Mouse (Mus musculus) heart, embryonic 14.5 days (tissue): ENCODE measurements around the gene E2f8. TPM values are rescaled to one million over a fixed set of nuclear protein-coding genes. Genes with fewer than 3 reads are reported as not detected.

Experiments used
- ATAC-seq: fragments of 200-750 bp; cut with Nextera tagmentation; 2 replicates; pipeline ENCODE4 v1.8.0; 2017; ENCODE audit warnings: low read depth, moderate TSS enrichment; ENCODE audit not compliant: insufficient number of reproducible peaks, insufficient read depth, low FRiP score
- H3K27ac ChIP-seq, 2 experiments: fragments of 200-500 bp in 1 of 2; fragments of 300-500 bp in 1 of 2; sonication (generic) in 1 of 2; replicated peaks in 1 of 2; 2 replicates each; pipeline ENCODE4 v1.5.1; 2012 to 2014; ENCODE audit warnings: low read depth in 2 of 2, low read length in 2 of 2, control low read depth in 1 of 2, mild to moderate bottlenecking in 1 of 2, mixed read lengths in 1 of 2; ENCODE audit not compliant: control insufficient read depth in 1 of 2, insufficient read depth in 1 of 2
- H3K27me3 ChIP-seq: fragments of 300-500 bp; sonication (generic); 2 replicates; pipeline ENCODE4 v1.6.1; 2014; ENCODE audit warnings: mild to moderate bottlenecking, low read length, control low read depth; ENCODE audit not compliant: control insufficient read depth, insufficient read depth
- H3K36me3 ChIP-seq: fragments of 300-500 bp; sonication (generic); 2 replicates; pipeline ENCODE4 v1.6.1; 2014; ENCODE audit warnings: mild to moderate bottlenecking, control low read depth, low read length, mixed read lengths; ENCODE audit not compliant: control insufficient read depth, insufficient read depth
- H3K4me1 ChIP-seq, 2 experiments: fragments of 200-500 bp in 1 of 2; fragments of 300-500 bp in 1 of 2; sonication (generic) in 1 of 2; 2 replicates each; pipeline ENCODE4 v1.6.1; 2012 to 2014; ENCODE audit warnings: low read length in 2 of 2, control low read depth in 1 of 2, mixed read lengths in 1 of 2; ENCODE audit not compliant: control insufficient read depth in 2 of 2, insufficient read depth in 2 of 2
- H3K4me2 ChIP-seq: fragments of 300-500 bp; sonication (generic); 2 replicates; pipeline ENCODE4 v1.6.1; 2014; ENCODE audit warnings: mild to moderate bottlenecking, low read length
- H3K4me3 ChIP-seq, 2 experiments: fragments of 200-500 bp in 1 of 2; fragments of 300-500 bp in 1 of 2; sonication (generic) in 1 of 2; 2 replicates each; pipeline ENCODE4 v1.5.1; 2012 to 2014; ENCODE audit warnings: low read length in 2 of 2, mild to moderate bottlenecking in 2 of 2, control low read depth in 1 of 2, low read depth in 1 of 2, moderate library complexity in 1 of 2; ENCODE audit not compliant: control insufficient read depth in 1 of 2, insufficient read depth in 1 of 2
- H3K9ac ChIP-seq: fragments of 300-500 bp; sonication (generic); 2 replicates; pipeline ENCODE4 v1.6.1; 2014; ENCODE audit warnings: mild to moderate bottlenecking, low read length
- H3K9me3 ChIP-seq: fragments of 300-500 bp; sonication (generic); 2 replicates; pipeline ENCODE4 v1.6.1; 2016; ENCODE audit warnings: low read length, control low read depth; ENCODE audit not compliant: control insufficient read depth
- WGBS: fragments of 180-500 bp; shearing (Covaris S2); extraction: QIAGEN DNeasy Blood & Tissue Kit; methylation state at CpG from one replicate; pipeline ENCODE4 v1.1.7; 2014; 5-methylcytosine and 5-hydroxymethylcytosine counted together
- polyA plus RNA-seq: library from polyadenylated mRNA; unstranded; fragments of >200 nt; fragmentation: Nextera tagmentation; extraction: Ambion mirVana; gene quantifications from 2 replicates; pipeline ENCODE4 v1.2.1, GENCODE M21; 2014

Gene E2f8
- polyA plus RNA-seq, 1 experiment from 2014 or later: 16.9 TPM

DNA sequence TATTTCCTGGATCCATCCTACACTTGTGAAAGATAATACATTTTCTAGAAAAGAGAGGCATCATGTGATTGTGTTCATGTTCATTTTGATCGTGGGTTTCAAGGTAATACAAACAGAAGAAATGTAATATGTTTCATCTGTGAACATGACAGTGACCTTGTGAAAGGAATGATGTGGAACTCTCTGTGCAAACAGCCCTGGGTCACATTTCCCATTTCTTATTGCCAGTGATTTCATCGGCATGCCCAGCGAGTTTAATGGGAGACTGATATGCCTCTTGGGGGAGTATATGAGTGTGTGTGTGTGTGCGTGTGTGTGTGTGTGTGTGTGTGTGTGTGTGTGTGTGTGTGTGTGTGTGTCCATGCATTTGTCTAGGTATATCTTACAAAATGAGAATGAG lies 39.9 kb downstream of the E2f8 start:
- 0 out of 2 replicates have a peak overlapping the region, but pooled peaks have one; percentile 42 for H3K9ac ChIP-seq
- peak overlapping the region; percentile 28 to 98 for H3K27ac ChIP-seq

DNA sequence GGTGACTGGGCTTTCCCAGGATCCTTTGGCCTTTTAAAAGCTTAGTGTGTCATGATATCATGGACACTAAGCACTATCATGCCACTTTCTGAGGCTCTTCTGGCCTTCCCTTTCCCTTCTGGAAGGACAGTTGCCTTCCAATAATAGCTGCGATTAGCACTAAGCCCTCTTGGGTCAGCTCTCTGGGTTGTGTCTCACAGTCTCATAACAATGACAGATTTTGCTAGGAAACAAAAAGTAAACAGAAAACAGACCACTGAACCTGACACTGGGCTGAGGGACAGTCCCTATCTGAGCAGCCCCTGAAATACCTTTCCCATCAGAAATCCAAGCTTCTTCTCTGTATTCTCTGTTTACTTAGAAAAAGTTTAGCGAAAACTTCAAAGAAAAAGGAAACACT lies 40.9 kb downstream of the E2f8 start:
- Histone ChIP-seq H3K4me1 (peaks cover 20 to 68% of the 10 kb centered on the region in 2 experiments), H3K4me3 (no peak overlapping the region), H3K27ac (peak overlapping the region; percentile 70), H3K36me3 (peaks cover 68% of the 10 kb centered on the region), H3K9me3 (no peaks in the 10 kb centered on the region), H3K27me3 (no peaks in the 10 kb centered on the region), H3K9ac (peak overlapping the region; percentile 51; the same call in 1 of the 2 replicates), H3K4me2 (peak overlapping the region; percentile 70)
- peak; percentile 54; the same call in 1 of the 2 replicates for ATAC-seq
- WGBS: 31% methylated on average over 2 of the region's 2 CpGs

More for the DNA sequence above, 39.9 kb downstream of the E2f8 start:
- WGBS: 60% methylated on average over 4 of the region's 4 CpGs
- peak overlapping the region; percentile 70 for H3K4me2 ChIP-seq
- ATAC-seq: no peak
- no peak overlapping the region for H3K4me3 ChIP-seq
- H3K4me1 ChIP-seq: peaks cover 21 to 66% of the 10 kb centered on the region in 2 experiments
- no peaks in the 10 kb centered on the region for H3K9me3 ChIP-seq
- H3K36me3 ChIP-seq: peaks cover 58% of the 10 kb centered on the region
- no peaks in the 10 kb centered on the region for H3K27me3 ChIP-seq

DNA sequence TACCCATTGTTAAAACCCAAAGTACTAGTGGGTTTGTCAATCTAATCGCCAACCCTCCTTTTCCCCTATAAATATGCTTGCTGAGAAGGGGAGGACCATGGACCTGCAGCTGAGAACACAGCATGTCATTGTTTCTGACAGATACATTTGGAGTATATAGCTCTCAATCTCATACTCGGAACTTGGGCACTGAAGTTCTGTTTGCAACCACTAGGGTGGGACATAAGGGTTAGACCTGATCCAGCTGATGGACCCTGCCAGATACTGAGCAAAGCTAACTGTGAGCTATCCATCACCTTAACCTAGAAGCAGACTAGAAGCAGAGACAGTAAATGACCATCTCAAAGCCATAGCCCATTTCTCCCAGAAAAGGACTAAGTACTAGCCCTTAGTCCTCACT lies 43.0 kb downstream of the E2f8 start:
- Histone ChIP-seq H3K4me1 (peaks cover 28 to 72% of the 10 kb centered on the region in 2 experiments), H3K27ac (peak overlapping the region in 1 of 2 experiments; percentile 70; a peak in 1 of 4 replicates), H3K9ac (peak overlapping the region; percentile 41), H3K27me3 (no peaks in the 10 kb centered on the region), H3K4me3 (no peak overlapping the region), H3K9me3 (no peaks in the 10 kb centered on the region), H3K36me3 (peaks cover 79% of the 10 kb centered on the region), H3K4me2 (no peak overlapping the region)
- ATAC-seq: no peak
- 59% methylated on average over 2 of the region's 2 CpGs for WGBS

DNA sequence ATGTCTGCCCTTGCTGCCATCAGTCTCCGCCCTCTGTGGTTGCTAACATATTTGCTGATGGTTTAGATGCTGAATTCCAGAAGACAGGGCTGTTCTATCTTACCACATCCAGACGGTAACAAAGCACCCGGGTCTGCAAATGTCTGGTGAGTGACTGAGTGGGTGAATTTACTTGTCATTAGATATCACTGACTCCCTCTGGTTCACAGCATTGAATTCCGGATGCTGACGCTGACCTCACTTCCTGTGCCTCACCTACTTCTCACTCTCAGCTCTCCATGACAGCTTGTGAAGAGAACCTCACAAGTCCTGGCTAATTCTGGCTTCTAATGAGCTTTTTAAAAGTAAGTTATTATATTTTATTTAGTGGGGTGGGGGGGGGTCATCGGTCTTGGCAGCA lies 44.4 kb downstream of the E2f8 start:
- Histone ChIP-seq H3K4me2 (no peak overlapping the region), H3K27ac (no peak overlapping the region), H3K9ac (0 out of 2 replicates have a peak overlapping the region, but pooled peaks have one; percentile 11), H3K9me3 (no peaks in the 10 kb centered on the region), H3K4me3 (no peak overlapping the region), H3K27me3 (no peaks in the 10 kb centered on the region), H3K4me1 (peaks cover 35 to 72% of the 10 kb centered on the region in 2 experiments), H3K36me3 (peaks cover 84% of the 10 kb centered on the region)
- 37% methylated on average over 6 of the region's 6 CpGs for WGBS
- ATAC-seq: no peak

DNA sequence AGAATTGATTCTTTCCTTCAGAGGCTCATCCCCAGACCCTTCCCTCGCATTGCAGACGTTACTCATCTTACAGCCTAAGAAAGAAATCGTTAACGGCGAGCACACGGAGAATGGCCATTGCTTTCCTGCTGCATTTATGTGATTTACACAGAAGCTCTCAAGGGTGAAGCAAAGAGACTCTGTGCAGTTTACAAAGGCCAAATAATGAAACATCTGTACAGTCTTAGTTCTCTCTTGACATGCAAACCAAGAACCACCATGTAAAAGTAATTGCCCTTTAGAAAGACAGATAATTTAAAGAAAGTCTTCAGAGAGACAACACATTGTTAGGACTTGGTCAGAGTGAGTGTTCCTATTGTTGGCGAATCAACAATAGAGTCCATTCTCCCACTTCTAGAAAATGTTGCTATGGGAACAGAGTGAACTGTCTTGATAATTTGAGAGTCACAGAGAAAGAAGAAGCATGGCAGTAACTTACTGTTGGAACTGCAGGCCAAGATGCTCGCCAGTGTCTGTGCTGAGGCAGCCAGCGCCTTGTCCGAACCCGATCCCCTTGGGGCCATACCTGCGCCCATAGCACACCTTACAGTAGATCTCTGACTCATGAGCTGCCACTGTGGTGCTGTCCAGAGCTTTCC lies 46.3 kb downstream of the E2f8 start:
- no peak for ATAC-seq
- peaks cover 43 to 78% of the 10 kb centered on the region in 2 experiments for H3K4me1 ChIP-seq
- no peaks in the 10 kb centered on the region for H3K9me3 ChIP-seq
- WGBS: 83% methylated on average over 12 of the region's 12 CpGs
- peaks cover 94% of the 10 kb centered on the region for H3K36me3 ChIP-seq
- H3K4me2 ChIP-seq: no peak overlapping the region
- peak overlapping the region; percentile 46; the same call in 1 of the 2 replicates for H3K9ac ChIP-seq
- peak overlapping the region; percentile 27 to 85; a peak in 3 of 4 replicates for H3K27ac ChIP-seq
- no peak overlapping the region for H3K4me3 ChIP-seq
- no peaks in the 10 kb centered on the region for H3K27me3 ChIP-seq

DNA sequence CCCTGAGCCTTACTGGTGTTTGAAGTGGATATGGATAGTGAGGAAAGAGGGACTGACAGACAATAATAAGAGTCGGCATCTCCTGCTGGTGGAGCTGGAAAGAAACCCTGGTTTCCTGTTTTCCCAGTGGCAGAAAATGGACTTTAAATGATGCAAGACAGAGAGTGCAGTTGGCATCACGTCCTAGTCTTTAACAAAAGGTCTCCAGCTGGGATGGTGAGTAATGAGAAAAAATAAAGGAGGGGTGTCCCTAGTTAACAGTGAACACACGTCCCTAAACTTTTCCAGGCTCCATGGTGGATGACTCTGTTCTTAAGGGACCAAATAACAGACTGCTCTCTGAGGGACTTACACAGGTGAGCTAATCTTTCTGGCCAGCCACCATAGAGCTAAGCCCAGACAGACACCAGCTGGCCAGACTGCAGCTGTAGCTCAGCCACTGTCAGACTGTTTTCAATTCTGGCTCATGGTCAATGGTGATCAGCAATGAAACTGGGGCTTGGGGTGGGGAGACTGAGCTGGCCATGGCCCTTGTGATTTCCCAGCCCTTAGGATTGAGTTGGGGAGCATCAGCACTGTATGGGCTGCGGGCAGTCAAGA lies 46.9 kb downstream of the E2f8 start:
- Histone ChIP-seq H3K4me2 (no peak overlapping the region), H3K36me3 (peaks cover 92% of the 10 kb centered on the region), H3K27ac (peak overlapping the region; percentile 27 to 85; a peak in 3 of 4 replicates), H3K27me3 (no peaks in the 10 kb centered on the region), H3K9me3 (no peaks in the 10 kb centered on the region), H3K4me3 (no peak overlapping the region), H3K9ac (peak overlapping the region; percentile 46; the same call in 1 of the 2 replicates), H3K4me1 (peaks cover 42 to 78% of the 10 kb centered on the region in 2 experiments)
- ATAC-seq: no peak
- WGBS: 51% methylated on average over 4 of the region's 4 CpGs

DNA sequence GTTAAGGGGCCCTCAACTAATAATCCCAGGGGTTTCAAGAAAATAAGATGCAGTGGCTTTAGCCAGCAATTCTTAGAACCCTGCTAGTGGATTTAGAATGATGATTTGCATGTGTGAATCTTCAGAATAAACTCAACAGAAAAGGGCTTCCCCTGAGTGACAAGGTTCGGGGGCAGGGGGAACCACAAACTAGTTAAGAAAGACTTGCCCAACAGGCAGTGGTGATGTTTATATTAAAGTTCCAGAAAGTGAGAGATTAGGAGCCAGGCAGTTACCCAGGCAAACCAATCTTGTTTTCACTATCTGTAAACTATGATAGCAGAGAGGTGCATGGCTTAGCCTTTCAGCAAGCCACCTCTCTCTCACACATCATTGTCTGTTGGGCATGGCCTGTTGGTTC lies 48.7 kb downstream of the E2f8 start:
- H3K27me3 ChIP-seq: no peaks in the 10 kb centered on the region
- H3K4me2 ChIP-seq: no peak overlapping the region
- H3K9ac ChIP-seq: no peak overlapping the region; the same call in 1 of the 2 replicates
- no peak for ATAC-seq
- H3K9me3 ChIP-seq: no peaks in the 10 kb centered on the region
- peaks cover 38 to 75% of the 10 kb centered on the region in 2 experiments for H3K4me1 ChIP-seq
- H3K36me3 ChIP-seq: peaks cover 75% of the 10 kb centered on the region
- no peak overlapping the region for H3K4me3 ChIP-seq
- WGBS: 68% methylated on average over 1 of the region's 1 CpGs
- H3K27ac ChIP-seq: peak overlapping the region; percentile 43 to 85
